Mouse (Mus musculus) MEL (cell line): ENCODE data around the gene Tcf15. TPM values are rescaled to one million over a fixed set of nuclear protein-coding genes. Genes with fewer than 3 reads are reported as not detected.

ENCODE experiments used
- DNase-seq: peaks from one replicate; pipeline ENCODE4 v3.0.0; 2011; ENCODE audit warnings: low read depth, low spot score
- H3K27ac ChIP-seq: 2 replicates; pipeline ENCODE4 v1.5.1; 2012; ENCODE audit warnings: low read depth, mild to moderate bottlenecking, control low read depth, low read length, moderate library complexity; ENCODE audit not compliant: control insufficient read depth
- H3K27me3 ChIP-seq, 2 experiments: fragments of 150-350 bp in 1 of 2; sonication (generic) in 1 of 2; 2 replicates each; pipeline ENCODE4 v1.6.1; 2012; ENCODE audit warnings: low read length in 2 of 2, mild to moderate bottlenecking in 2 of 2, improper control_type of control experiment in 1 of 2, moderate library complexity in 1 of 2; ENCODE audit not compliant: insufficient read depth in 2 of 2, control insufficient read depth in 1 of 2
- H3K36me3 ChIP-seq, 2 experiments: 2 replicates each; pipeline ENCODE4 v1.6.1; 2012 to 2014; ENCODE audit warnings: low read length in 2 of 2, improper control_type of control experiment in 1 of 2, inconsistent platforms in 1 of 2, mild to moderate bottlenecking in 1 of 2; ENCODE audit not compliant: insufficient read depth in 2 of 2, control insufficient read depth in 1 of 2
- H3K4me1 ChIP-seq, 2 experiments: fragments of 150-350 bp in 1 of 2; sonication (generic) in 1 of 2; 2 replicates each; pipeline ENCODE4 v1.6.1; 2012; ENCODE audit warnings: low read length in 2 of 2, improper control_type of control experiment in 1 of 2, mild to moderate bottlenecking in 1 of 2; ENCODE audit not compliant: insufficient read depth in 2 of 2, control insufficient read depth in 1 of 2
- H3K4me3 ChIP-seq, 2 experiments: fragments of 150-350 bp in 1 of 2; sonication (generic) in 1 of 2; 2 replicates each; pipeline ENCODE4 v1.5.1; 2012; ENCODE audit warnings: low read depth in 2 of 2, low read length in 2 of 2, mild to moderate bottlenecking in 2 of 2, moderate library complexity in 2 of 2, control low read depth in 1 of 2, improper control_type of control experiment in 1 of 2; ENCODE audit not compliant: control insufficient read depth in 1 of 2, insufficient read depth in 1 of 2
- H3K79me2 ChIP-seq: 2 replicates; pipeline ENCODE4 v1.6.1; 2012; ENCODE audit warnings: mild to moderate bottlenecking, low read length, moderate library complexity; ENCODE audit not compliant: control insufficient read depth, poor library complexity, insufficient read depth
- H3K9ac ChIP-seq: 2 replicates; pipeline ENCODE4 v1.6.1; 2012; ENCODE audit warnings: low read depth, mild to moderate bottlenecking, control low read depth, low read length, moderate library complexity; ENCODE audit not compliant: control insufficient read depth, poor library complexity, severe bottlenecking
- H3K9me3 ChIP-seq: fragments of 150-350 bp; sonication (generic); replicated peaks from 2 replicates; pipeline ENCODE4 v1.6.1; 2012; ENCODE audit warnings: mild to moderate bottlenecking, low read length, improper control_type of control experiment, moderate library complexity; ENCODE audit not compliant: insufficient read depth
- CTCF ChIP-seq, 3 experiments: IDR thresholded peaks in 2 of 3; conservative IDR thresholded peaks in 1 of 3; 2 replicates each; pipeline ENCODE4 v1.5.1; 2011 to 2012; ENCODE audit warnings: low read length in 3 of 3, low read depth in 2 of 3, mild to moderate bottlenecking in 2 of 3, improper control_type of control experiment in 1 of 3, inconsistent platforms in 1 of 3, mixed read lengths in 1 of 3, moderate library complexity in 1 of 3; ENCODE audit not compliant: control insufficient read depth in 1 of 3, insufficient read depth in 1 of 3, poor library complexity in 1 of 3, severe bottlenecking in 1 of 3
- EP300 ChIP-seq, 2 experiments: IDR thresholded peaks; 2 replicates each; pipeline ENCODE4 v1.6.1; 2011; ENCODE audit warnings: improper control_type of control experiment in 2 of 2, low read length in 2 of 2, low read depth in 1 of 2, mild to moderate bottlenecking in 1 of 2
- GATA1 ChIP-seq: IDR thresholded peaks from 2 replicates; pipeline ENCODE4 v1.6.1; 2011; ENCODE audit warnings: low read depth, low read length, improper control_type of control experiment
- JUND ChIP-seq: IDR thresholded peaks from 2 replicates; pipeline ENCODE4 v1.6.1; 2011; ENCODE audit warnings: low read depth, mild to moderate bottlenecking, improper control_type of control experiment, low read length
- MAX ChIP-seq: IDR thresholded peaks from 2 replicates; pipeline ENCODE4 v1.6.1; 2011; ENCODE audit warnings: low read length, improper control_type of control experiment
- MAZ ChIP-seq: IDR thresholded peaks from 2 replicates; pipeline ENCODE4 v1.6.1; 2012; ENCODE audit warnings: low read depth, mild to moderate bottlenecking, inconsistent platforms, low read length, improper control_type of control experiment
- MEF2A ChIP-seq: IDR thresholded peaks from 2 replicates; pipeline ENCODE4 v1.6.1; 2014; ENCODE audit warnings: low read depth, mild to moderate bottlenecking, inconsistent platforms, low read length, improper control_type of control experiment; ENCODE audit not compliant: poor library complexity, insufficient replicate concordance, severe bottlenecking; ENCODE audit errors: extremely low read depth
- MXI1 ChIP-seq: IDR thresholded peaks from 2 replicates; pipeline ENCODE4 v1.6.1; 2011; ENCODE audit warnings: mild to moderate bottlenecking, low read depth, low read length, improper control_type of control experiment
- MYB ChIP-seq: IDR thresholded peaks from 2 replicates; pipeline ENCODE4 v1.6.1; 2011; ENCODE audit warnings: mild to moderate bottlenecking, low read depth, low read length, improper control_type of control experiment
- NELFE ChIP-seq: IDR thresholded peaks from 2 replicates; pipeline ENCODE4 v1.6.1; 2011; ENCODE audit warnings: low read depth, low read length, improper control_type of control experiment
- POLR2A ChIP-seq, 2 experiments: IDR thresholded peaks; 2 replicates each; pipeline ENCODE4 v1.6.1; 2011 to 2012; ENCODE audit warnings: low read length in 2 of 2, mild to moderate bottlenecking in 2 of 2, control low read depth in 1 of 2, improper control_type of control experiment in 1 of 2, low read depth in 1 of 2, moderate library complexity in 1 of 2; ENCODE audit not compliant: control insufficient read depth in 1 of 2, insufficient read depth in 1 of 2, poor library complexity in 1 of 2
- POLR2AphosphoS5 ChIP-seq: IDR thresholded peaks from 2 replicates; pipeline ENCODE4 v1.6.1; 2012; ENCODE audit warnings: low read depth, borderline replicate concordance, mild to moderate bottlenecking, inconsistent platforms, low read length, moderate library complexity, mixed read lengths
- RAD21 ChIP-seq: IDR thresholded peaks from 2 replicates; pipeline ENCODE4 v1.6.1; 2011; ENCODE audit warnings: mild to moderate bottlenecking, low read depth, low read length, improper control_type of control experiment
- RCOR1 ChIP-seq: IDR thresholded peaks from 2 replicates; pipeline ENCODE4 v1.6.1; 2012; ENCODE audit warnings: low read depth, mild to moderate bottlenecking, inconsistent platforms, low read length, improper control_type of control experiment
- SIN3A ChIP-seq: IDR thresholded peaks from 2 replicates; pipeline ENCODE4 v1.6.1; 2012; ENCODE audit warnings: low read length, improper control_type of control experiment, inconsistent platforms
- SMC3 ChIP-seq: IDR thresholded peaks from 2 replicates; pipeline ENCODE4 v1.6.1; 2011; ENCODE audit warnings: low read depth, low read length, improper control_type of control experiment
- TAL1 ChIP-seq: IDR thresholded peaks from 2 replicates; pipeline ENCODE4 v1.6.1; 2012; ENCODE audit warnings: mild to moderate bottlenecking, inconsistent platforms, low read length, moderate library complexity, mixed read lengths
- TBP ChIP-seq: IDR thresholded peaks from 2 replicates; pipeline ENCODE4 v1.8.0; 2011; ENCODE audit warnings: low read depth, low read length, improper control_type of control experiment
- USF1 ChIP-seq: IDR thresholded peaks from 2 replicates; pipeline ENCODE4 v1.6.1; 2014; ENCODE audit warnings: low read depth, mild to moderate bottlenecking, inconsistent platforms, low read length, improper control_type of control experiment, moderate library complexity
- USF2 ChIP-seq, 2 experiments: IDR thresholded peaks; 2 replicates each; pipeline ENCODE4 v1.6.1; 2011 to 2012; ENCODE audit warnings: improper control_type of control experiment in 2 of 2, low read length in 2 of 2, borderline replicate concordance in 1 of 2, inconsistent platforms in 1 of 2, low read depth in 1 of 2, mild to moderate bottlenecking in 1 of 2; ENCODE audit not compliant: insufficient read depth in 1 of 2
- ZC3H11A ChIP-seq: IDR thresholded peaks from 2 replicates; pipeline ENCODE4 v1.6.1; 2012; ENCODE audit warnings: low read depth, mild to moderate bottlenecking, inconsistent platforms, low read length, improper control_type of control experiment
- ZKSCAN1 ChIP-seq: IDR thresholded peaks from 2 replicates; pipeline ENCODE4 v1.6.1; 2012; ENCODE audit warnings: low read depth, mild to moderate bottlenecking, inconsistent platforms, low read length, improper control_type of control experiment, moderate library complexity
- ZMIZ1 ChIP-seq: IDR thresholded peaks from 2 replicates; pipeline ENCODE4 v1.6.1; 2012; ENCODE audit warnings: low read depth, mild to moderate bottlenecking, inconsistent platforms, low read length, improper control_type of control experiment, moderate library complexity
- polyA plus RNA-seq, 2 experiments: library from polyadenylated mRNA; stranded (reverse) in 1 of 2; unstranded in 1 of 2; fragments of >175 nt in 1 of 2; fragments of >200 nt in 1 of 2; gene quantifications; 2 replicates each; pipeline versions ENCODE4 v1.2.1 to v1.2.4; 2012; ENCODE audit warnings: low replicate concordance in 2 of 2, low read depth in 1 of 2; ENCODE audit not compliant: insufficient read length in 2 of 2, insufficient read depth in 1 of 2, missing spikeins in 1 of 2
- total RNA-seq: library from RNA; depleted of rRNA; stranded (reverse); fragments of 300-350 nt; gene quantifications from 2 replicates; pipeline ENCODE4 v1.2.3, GENCODE M21; 2012

The Tcf15 gene
- total and polyA plus RNA-seq, 3 experiments: not detected

GRCm38 (mm10) chr2:152117694-152118093, 25.7 kb upstream of the Tcf15 start:
- H3K9me3 ChIP-seq: no peaks in the 10 kb centered on the region
- no peak overlapping the region for H3K4me3 ChIP-seq
- peaks cover 9 to 19% of the 10 kb centered on the region in 2 experiments for H3K4me1 ChIP-seq

GRCm38 (mm10) chr2:152119228-152119865, 24.0 kb upstream of the Tcf15 start:
- no peak overlapping the region for H3K27ac ChIP-seq
- H3K9me3 ChIP-seq: no peaks in the 10 kb centered on the region
- H3K4me1 ChIP-seq: peaks cover 12 to 25% of the 10 kb centered on the region in 2 experiments
- H3K9ac ChIP-seq: no peak overlapping the region
- peaks cover 0 to 18% of the 10 kb centered on the region in 2 experiments; a peak in 2 of 4 replicates for H3K36me3 ChIP-seq
- no peaks in the 10 kb centered on the region for H3K27me3 ChIP-seq
- no peak for DNase-seq
- TF ChIP-seq EP300 (IDR thresholded peaks at IDR 0.05; ENCODE audit: low read depth in 1 of 2, low read length in 2 of 2): no peak
- no peak for TF ChIP-seq RCOR1
- TF ChIP-seq TBP: no peak
- no peak for TF ChIP-seq MYB
- TF ChIP-seq RAD21: no peak
- no peak for TF ChIP-seq ZC3H11A
- no peak for TF ChIP-seq JUND
- no peak for TF ChIP-seq POLR2AphosphoS5
- TF ChIP-seq POLR2A (IDR thresholded peaks at IDR 0.05; ENCODE audit: control insufficient read depth in 1 of 2, insufficient read depth in 1 of 2, low read depth in 1 of 2, low read length in 2 of 2, poor library complexity in 1 of 2): no peak
- TF ChIP-seq CTCF (IDR thresholded peaks at IDR 0.05 in 2 of 3, conservative IDR thresholded peaks at IDR 0.05 in 1 of 3; ENCODE audit: control insufficient read depth in 1 of 3, insufficient read depth in 1 of 3, low read depth in 2 of 3, low read length in 3 of 3, poor library complexity in 1 of 3, severe bottlenecking in 1 of 3): no peak
- TF ChIP-seq GATA1: no peak
- TF ChIP-seq TAL1: no peak
- TF ChIP-seq USF1: no peak
- TF ChIP-seq SIN3A: no peak
- TF ChIP-seq MAX: no peak
- no peak for TF ChIP-seq ZKSCAN1
- TF ChIP-seq MXI1: no peak
- TF ChIP-seq USF2 (IDR thresholded peaks at IDR 0.05; ENCODE audit: borderline replicate concordance in 1 of 2, insufficient read depth in 1 of 2, low read depth in 1 of 2, low read length in 2 of 2): no peak
- no peak for TF ChIP-seq MAZ
- no peak for TF ChIP-seq NELFE
- H3K79me2 ChIP-seq: no peaks in the 10 kb centered on the region
- no peak overlapping the region for H3K4me3 ChIP-seq

More at GRCm38 (mm10) chr2:152117694-152118093, 25.7 kb upstream of the Tcf15 start:
- H3K27me3 ChIP-seq: no peaks in the 10 kb centered on the region
- no peak overlapping the region for H3K27ac ChIP-seq
- H3K9ac ChIP-seq: no peak overlapping the region
- no peak for DNase-seq
- no peaks in the 10 kb centered on the region for H3K79me2 ChIP-seq
- no peak for TF ChIP-seq MAZ
- no peak for TF ChIP-seq NELFE
- no peak for TF ChIP-seq USF2 (IDR thresholded peaks at IDR 0.05; ENCODE audit: borderline replicate concordance in 1 of 2, insufficient read depth in 1 of 2, low read depth in 1 of 2, low read length in 2 of 2)
- TF ChIP-seq ZKSCAN1: no peak
- no peak for TF ChIP-seq JUND
- TF ChIP-seq SMC3: no peak
- no peak for TF ChIP-seq MXI1
- TF ChIP-seq MEF2A: no peak
- no peak for TF ChIP-seq USF1
- TF ChIP-seq ZMIZ1: no peak
- TF ChIP-seq ZC3H11A: no peak
- peaks cover 0 to 10% of the 10 kb centered on the region in 2 experiments; a peak in 2 of 4 replicates for H3K36me3 ChIP-seq
